Mouse (Mus musculus): ENCODE data around the gene Dgkh.

The Dgkh gene

GRCm38 (mm10) chr14:78539821-78540220 is 192.8 kb downstream of the Dgkh start:
- in situ Hi-C loops (cut with MboI, MseI), result no loop called here

- in situ Hi-C loops (cut with MboI, MseI), result no loop called here
These were observed 193.8 kb downstream of the Dgkh start for GRCm38 (mm10) chr14:78538572-78539320.

DNA sequence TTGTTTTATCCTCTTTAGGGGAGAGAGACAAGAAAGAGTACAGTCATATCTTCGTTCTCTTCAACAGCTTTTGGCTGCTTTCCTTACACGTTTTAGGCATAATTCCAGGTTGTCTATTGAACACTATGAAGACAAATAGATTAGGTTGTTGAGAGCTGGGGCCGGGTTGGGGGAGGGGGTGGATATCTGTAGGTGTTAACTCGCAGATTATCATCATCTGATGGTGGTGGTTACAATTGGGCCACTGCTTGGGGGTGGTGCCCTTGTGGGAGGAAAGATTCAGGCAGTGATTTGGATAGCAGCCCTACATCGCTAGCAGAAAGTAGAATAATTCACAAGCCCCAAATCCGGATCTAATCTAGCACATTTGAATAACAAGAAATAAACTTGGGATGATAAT is 195.0 kb downstream of the Dgkh start:
- in situ Hi-C loops (cut with MboI, MseI), result no loop called here

DNA sequence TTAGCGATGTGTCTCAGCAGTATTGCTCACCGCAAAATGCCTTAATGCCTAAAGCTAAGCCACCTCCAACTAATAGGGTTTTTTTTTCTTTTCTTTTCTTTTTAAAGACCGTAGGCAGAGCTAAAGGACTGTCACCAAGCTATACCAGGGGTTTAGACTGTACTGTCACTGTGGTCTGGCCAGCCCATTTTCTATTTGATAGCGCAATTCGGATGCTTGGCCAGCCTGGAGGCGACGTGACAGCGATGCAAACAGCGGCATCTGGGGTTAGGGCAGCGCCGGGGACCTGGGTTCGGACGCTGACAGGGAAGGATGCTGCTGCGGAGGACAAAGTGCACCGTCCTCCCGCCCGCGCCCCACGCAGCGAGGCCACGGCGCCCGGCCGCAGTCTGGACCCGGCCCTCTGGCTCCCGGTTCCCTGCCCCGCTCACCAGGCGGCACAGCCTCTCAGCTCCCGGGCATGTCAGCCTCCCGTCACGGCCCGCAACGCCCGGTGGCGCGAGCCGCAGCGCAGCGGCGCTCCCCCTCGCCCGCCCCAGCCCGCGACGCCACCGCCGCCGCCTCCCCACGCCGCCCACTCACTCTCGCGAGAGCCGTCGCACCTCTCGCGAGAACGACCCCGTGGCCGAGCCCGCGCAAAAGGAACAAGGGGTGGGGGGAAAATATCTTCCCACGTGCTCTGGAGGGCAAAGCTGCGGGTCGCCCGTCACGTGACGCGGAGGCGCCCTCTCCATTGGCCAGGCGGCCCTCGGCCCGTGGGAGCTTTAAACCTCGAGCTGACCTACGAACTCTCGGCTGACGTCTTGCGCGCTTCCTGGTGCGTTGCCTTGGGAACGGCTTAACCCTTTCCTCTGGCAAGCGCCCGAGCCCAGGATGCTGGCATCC is 196.1 kb downstream of the Dgkh start, which contains the start of gene Akap11:
Gene Akap11 (minus strand): TSS at position 528 of the 885 bp plus-strand sequence.
- in situ Hi-C loops (cut with MboI, MseI), result no loop called here

- in situ Hi-C loops (cut with MboI, MseI), result no loop called here
These were observed 197.2 kb downstream of the Dgkh start for GRCm38 (mm10) chr14:78535366-78535765.

GRCm38 (mm10) chr14:78534651-78535050 is 197.9 kb downstream of the Dgkh start:
- in situ Hi-C loops (cut with MboI, MseI), result no loop called here

GRCm38 (mm10) chr14:78533701-78534100 is 198.9 kb downstream of the Dgkh start:
- in situ Hi-C loops (cut with MboI, MseI), result no loop called here

GRCm38 (mm10) chr14:78532345-78532744 is 200.2 kb downstream of the Dgkh start:
- in situ Hi-C loops (cut with MboI, MseI), result no loop called here

DNA sequence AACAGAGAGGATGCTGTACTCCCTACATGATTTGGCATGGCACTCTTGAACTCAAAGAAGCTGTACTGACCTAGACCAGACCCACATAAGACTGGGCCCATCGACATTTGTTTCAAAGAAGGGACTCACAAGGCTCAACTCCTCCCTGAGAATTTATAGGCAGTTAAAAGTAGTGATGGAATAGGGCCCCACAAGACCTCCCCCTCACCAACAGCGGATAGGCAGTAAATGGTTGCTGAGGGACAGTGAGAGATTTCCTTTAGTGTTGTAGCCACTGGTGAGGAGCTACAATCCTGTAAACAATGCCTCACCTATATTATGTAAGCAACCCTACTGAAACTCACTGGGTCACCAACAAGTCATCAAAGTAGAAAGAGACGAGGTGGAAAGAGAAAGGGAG is 202.3 kb downstream of the Dgkh start:
- in situ Hi-C loops (cut with MboI, MseI), result no loop called here

DNA sequence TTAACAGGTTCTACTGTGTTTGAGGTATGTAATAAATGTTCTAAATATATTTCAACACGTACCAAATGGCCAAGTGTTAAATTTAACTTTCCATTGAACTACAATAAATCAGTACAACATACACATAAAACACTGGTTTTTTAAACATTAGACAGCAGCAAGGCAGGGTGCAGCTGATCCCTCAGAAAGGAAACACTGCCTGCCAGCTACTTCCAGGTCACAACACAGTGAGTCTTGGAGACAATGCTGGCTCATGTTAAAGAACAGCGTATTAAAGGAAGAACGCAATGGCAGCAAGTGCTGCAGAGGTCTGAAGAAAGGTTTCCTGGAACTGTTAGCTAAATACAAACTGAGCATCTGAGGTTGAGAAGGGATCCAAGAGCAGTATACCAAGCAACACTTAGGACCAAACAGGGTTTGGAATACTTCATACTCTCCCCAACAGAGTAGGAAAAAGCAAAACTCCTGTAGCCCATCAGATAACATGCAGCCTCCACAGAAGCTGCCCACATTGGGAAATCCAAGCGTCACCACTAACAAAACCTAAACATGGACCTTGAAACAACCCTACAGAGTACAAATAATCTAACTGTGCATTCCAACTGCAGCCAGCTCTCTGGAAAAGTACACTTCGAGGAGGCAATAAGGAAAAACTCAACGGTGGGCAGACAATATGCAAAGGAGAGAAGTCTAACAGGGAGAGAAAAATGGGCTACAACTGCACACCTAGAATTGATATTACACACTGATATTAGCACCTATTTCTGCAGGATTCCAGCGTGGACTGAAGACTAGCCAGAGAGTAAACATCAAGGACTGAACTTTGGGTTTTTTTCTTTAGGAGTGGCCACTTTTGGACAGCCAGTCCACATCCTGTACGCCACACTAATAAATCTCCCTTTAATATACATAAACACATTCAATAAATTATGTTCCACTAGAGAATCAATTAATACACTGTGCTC is 203.8 kb downstream of the Dgkh start:
- in situ Hi-C loops (cut with MboI, MseI), result no loop called here

- in situ Hi-C loops (cut with MboI, MseI), result no loop called here
These were observed 205.7 kb downstream of the Dgkh start for GRCm38 (mm10) chr14:78526907-78527306.

DNA sequence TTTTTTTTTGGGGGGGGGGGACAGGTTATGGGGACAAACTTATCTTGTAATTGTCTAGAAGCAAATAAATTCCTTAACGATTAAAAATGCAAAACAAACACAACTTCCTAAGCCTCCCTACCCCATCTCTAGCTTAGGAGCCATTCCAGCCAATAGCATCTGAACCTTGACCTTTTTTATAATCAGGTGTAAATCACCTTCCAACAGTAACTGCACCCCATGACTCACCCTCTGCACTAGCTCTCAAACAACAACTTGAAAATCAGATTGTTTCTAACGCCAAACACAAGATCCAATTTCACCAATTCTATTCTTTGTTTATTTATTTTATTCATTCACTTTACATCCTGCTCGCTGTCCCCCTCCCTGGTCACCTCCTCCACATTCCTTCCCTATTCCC is 206.1 kb downstream of the Dgkh start:
- in situ Hi-C loops (cut with MboI, MseI), result no loop called here

DNA sequence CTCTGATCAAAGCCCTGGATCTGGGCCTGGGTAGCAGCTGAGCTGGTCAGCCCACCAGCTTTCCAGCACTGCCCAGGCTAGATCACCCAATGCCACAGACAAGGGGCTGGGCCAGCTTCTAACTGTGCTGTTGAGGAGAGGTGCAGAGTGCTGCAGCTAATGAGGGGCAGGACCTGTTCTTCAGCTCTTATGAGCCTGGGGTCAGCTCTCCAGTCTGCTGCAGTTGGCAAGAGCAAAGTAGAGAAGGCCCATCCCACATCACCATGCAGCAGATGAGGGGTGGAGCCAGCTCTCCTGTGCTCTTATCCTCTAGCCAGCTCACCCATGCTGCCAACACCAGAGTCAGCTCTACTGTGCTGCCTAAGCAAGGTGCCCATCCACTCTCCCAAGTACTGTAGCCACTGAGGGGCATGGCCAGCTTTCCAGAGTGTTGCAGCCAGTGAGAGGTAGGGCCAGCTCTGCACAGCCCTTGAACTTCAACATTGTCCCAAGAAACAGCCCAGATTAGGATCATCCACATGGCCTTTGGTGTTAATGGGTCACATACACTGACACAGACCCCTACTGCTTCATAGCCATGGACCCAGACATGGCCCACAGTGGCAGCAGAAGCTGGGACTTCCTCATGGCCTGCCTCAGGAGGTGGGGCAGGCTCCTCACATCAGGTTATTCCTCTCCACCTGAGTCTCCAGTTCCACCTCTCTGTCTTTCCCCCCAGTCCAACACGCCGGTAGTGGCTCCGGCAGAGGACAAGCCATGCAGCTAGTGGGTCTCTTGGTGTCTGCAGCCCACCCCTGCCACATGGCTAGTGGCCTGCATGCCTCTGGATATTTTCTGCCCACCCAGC is 206.7 kb downstream of the Dgkh start:
- in situ Hi-C loops (cut with MboI, MseI), result no loop called here

DNA sequence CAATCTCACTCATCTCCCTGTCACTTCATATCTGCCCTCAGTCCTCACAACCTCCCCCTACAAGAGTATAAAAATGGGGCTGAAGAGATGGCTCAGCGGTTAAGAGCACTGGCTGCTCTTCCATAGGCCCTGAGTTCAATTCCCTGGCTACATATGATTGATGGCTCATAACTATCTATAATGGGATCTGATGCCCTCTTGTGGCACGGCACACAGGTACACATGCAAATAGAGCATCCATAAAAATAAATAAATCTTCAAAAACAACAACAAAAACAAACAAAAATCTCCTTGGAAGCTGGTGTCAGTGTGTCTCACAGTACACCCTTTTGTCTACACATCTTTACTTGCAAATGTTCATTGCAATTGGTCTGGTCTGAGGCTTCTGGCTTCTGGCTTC is 207.5 kb downstream of the Dgkh start:
- in situ Hi-C loops (cut with MboI, MseI), result no loop called here

- in situ Hi-C loops (cut with MboI, MseI), result no loop called here
These were observed 221.9 kb downstream of the Dgkh start for GRCm38 (mm10) chr14:78510713-78511112.

- in situ Hi-C loops (cut with MboI, MseI), result no loop called here
These were observed 222.8 kb downstream of the Dgkh start for GRCm38 (mm10) chr14:78509791-78510190.

Measured in T-helper 2 cell (primary cell).